Mouse (Mus musculus) MEL (cell line): ENCODE results near the gene Lrrc4. TPM values are rescaled to one million over a fixed set of nuclear protein-coding genes. Genes with fewer than 3 reads are reported as not detected.

ENCODE experiments used
- DNase-seq: peaks from one replicate; pipeline ENCODE4 v3.0.0; 2011; ENCODE audit warnings: low read depth, low spot score
- H3K27ac ChIP-seq: 2 replicates; pipeline ENCODE4 v1.5.1; 2012; ENCODE audit warnings: low read depth, mild to moderate bottlenecking, control low read depth, low read length, moderate library complexity; ENCODE audit not compliant: control insufficient read depth
- H3K27me3 ChIP-seq, 2 experiments: fragments of 150-350 bp in 1 of 2; sonication (generic) in 1 of 2; 2 replicates each; pipeline ENCODE4 v1.6.1; 2012; ENCODE audit warnings: low read length in 2 of 2, mild to moderate bottlenecking in 2 of 2, improper control_type of control experiment in 1 of 2, moderate library complexity in 1 of 2; ENCODE audit not compliant: insufficient read depth in 2 of 2, control insufficient read depth in 1 of 2
- H3K36me3 ChIP-seq, 2 experiments: 2 replicates each; pipeline ENCODE4 v1.6.1; 2012 to 2014; ENCODE audit warnings: low read length in 2 of 2, improper control_type of control experiment in 1 of 2, inconsistent platforms in 1 of 2, mild to moderate bottlenecking in 1 of 2; ENCODE audit not compliant: insufficient read depth in 2 of 2, control insufficient read depth in 1 of 2
- H3K4me1 ChIP-seq, 2 experiments: fragments of 150-350 bp in 1 of 2; sonication (generic) in 1 of 2; 2 replicates each; pipeline ENCODE4 v1.6.1; 2012; ENCODE audit warnings: low read length in 2 of 2, improper control_type of control experiment in 1 of 2, mild to moderate bottlenecking in 1 of 2; ENCODE audit not compliant: insufficient read depth in 2 of 2, control insufficient read depth in 1 of 2
- H3K4me3 ChIP-seq, 2 experiments: fragments of 150-350 bp in 1 of 2; sonication (generic) in 1 of 2; 2 replicates each; pipeline ENCODE4 v1.5.1; 2012; ENCODE audit warnings: low read depth in 2 of 2, low read length in 2 of 2, mild to moderate bottlenecking in 2 of 2, moderate library complexity in 2 of 2, control low read depth in 1 of 2, improper control_type of control experiment in 1 of 2; ENCODE audit not compliant: control insufficient read depth in 1 of 2, insufficient read depth in 1 of 2
- H3K79me2 ChIP-seq: 2 replicates; pipeline ENCODE4 v1.6.1; 2012; ENCODE audit warnings: mild to moderate bottlenecking, low read length, moderate library complexity; ENCODE audit not compliant: control insufficient read depth, poor library complexity, insufficient read depth
- H3K9ac ChIP-seq: 2 replicates; pipeline ENCODE4 v1.6.1; 2012; ENCODE audit warnings: low read depth, mild to moderate bottlenecking, control low read depth, low read length, moderate library complexity; ENCODE audit not compliant: control insufficient read depth, poor library complexity, severe bottlenecking
- H3K9me3 ChIP-seq: fragments of 150-350 bp; sonication (generic); replicated peaks from 2 replicates; pipeline ENCODE4 v1.6.1; 2012; ENCODE audit warnings: mild to moderate bottlenecking, low read length, improper control_type of control experiment, moderate library complexity; ENCODE audit not compliant: insufficient read depth
- CTCF ChIP-seq, 3 experiments: IDR thresholded peaks in 2 of 3; conservative IDR thresholded peaks in 1 of 3; 2 replicates each; pipeline ENCODE4 v1.5.1; 2011 to 2012; ENCODE audit warnings: low read length in 3 of 3, low read depth in 2 of 3, mild to moderate bottlenecking in 2 of 3, improper control_type of control experiment in 1 of 3, inconsistent platforms in 1 of 3, mixed read lengths in 1 of 3, moderate library complexity in 1 of 3; ENCODE audit not compliant: control insufficient read depth in 1 of 3, insufficient read depth in 1 of 3, poor library complexity in 1 of 3, severe bottlenecking in 1 of 3
- EP300 ChIP-seq, 2 experiments: IDR thresholded peaks; 2 replicates each; pipeline ENCODE4 v1.6.1; 2011; ENCODE audit warnings: improper control_type of control experiment in 2 of 2, low read length in 2 of 2, low read depth in 1 of 2, mild to moderate bottlenecking in 1 of 2
- GABPA ChIP-seq: IDR thresholded peaks from 2 replicates; pipeline ENCODE4 v1.6.1; 2012; ENCODE audit warnings: low read depth, mild to moderate bottlenecking, inconsistent platforms, low read length, improper control_type of control experiment, moderate library complexity
- GATA1 ChIP-seq: IDR thresholded peaks from 2 replicates; pipeline ENCODE4 v1.6.1; 2011; ENCODE audit warnings: low read depth, low read length, improper control_type of control experiment
- JUND ChIP-seq: IDR thresholded peaks from 2 replicates; pipeline ENCODE4 v1.6.1; 2011; ENCODE audit warnings: low read depth, mild to moderate bottlenecking, improper control_type of control experiment, low read length
- MXI1 ChIP-seq: IDR thresholded peaks from 2 replicates; pipeline ENCODE4 v1.6.1; 2011; ENCODE audit warnings: mild to moderate bottlenecking, low read depth, low read length, improper control_type of control experiment
- MYC ChIP-seq: IDR thresholded peaks from 2 replicates; pipeline ENCODE4 v1.6.1; 2011; ENCODE audit warnings: low read depth, mild to moderate bottlenecking, low read length, improper control_type of control experiment, moderate library complexity
- NELFE ChIP-seq: IDR thresholded peaks from 2 replicates; pipeline ENCODE4 v1.6.1; 2011; ENCODE audit warnings: low read depth, low read length, improper control_type of control experiment
- NRF1 ChIP-seq: IDR thresholded peaks from 2 replicates; pipeline ENCODE4 v1.6.1; 2014; ENCODE audit warnings: low read depth, mild to moderate bottlenecking, inconsistent platforms, low read length, improper control_type of control experiment, moderate library complexity; ENCODE audit not compliant: poor library complexity, insufficient read depth, severe bottlenecking
- POLR2A ChIP-seq, 2 experiments: IDR thresholded peaks; 2 replicates each; pipeline ENCODE4 v1.6.1; 2011 to 2012; ENCODE audit warnings: low read length in 2 of 2, mild to moderate bottlenecking in 2 of 2, control low read depth in 1 of 2, improper control_type of control experiment in 1 of 2, low read depth in 1 of 2, moderate library complexity in 1 of 2; ENCODE audit not compliant: control insufficient read depth in 1 of 2, insufficient read depth in 1 of 2, poor library complexity in 1 of 2
- POLR2AphosphoS2 ChIP-seq: IDR thresholded peaks from 2 replicates; pipeline ENCODE4 v1.6.1; 2011; ENCODE audit warnings: low read length, improper control_type of control experiment
- POLR2AphosphoS5 ChIP-seq: IDR thresholded peaks from 2 replicates; pipeline ENCODE4 v1.6.1; 2012; ENCODE audit warnings: low read depth, borderline replicate concordance, mild to moderate bottlenecking, inconsistent platforms, low read length, moderate library complexity, mixed read lengths
- RAD21 ChIP-seq: IDR thresholded peaks from 2 replicates; pipeline ENCODE4 v1.6.1; 2011; ENCODE audit warnings: mild to moderate bottlenecking, low read depth, low read length, improper control_type of control experiment
- SMC3 ChIP-seq: IDR thresholded peaks from 2 replicates; pipeline ENCODE4 v1.6.1; 2011; ENCODE audit warnings: low read depth, low read length, improper control_type of control experiment
- TBP ChIP-seq: IDR thresholded peaks from 2 replicates; pipeline ENCODE4 v1.8.0; 2011; ENCODE audit warnings: low read depth, low read length, improper control_type of control experiment
- TCF12 ChIP-seq: IDR thresholded peaks from 2 replicates; pipeline ENCODE4 v1.6.1; 2014; ENCODE audit warnings: low read depth, mild to moderate bottlenecking, inconsistent platforms, low read length, improper control_type of control experiment, moderate library complexity
- UBTF ChIP-seq: IDR thresholded peaks from 2 replicates; pipeline ENCODE4 v1.6.1; 2012; ENCODE audit warnings: low read depth, mild to moderate bottlenecking, inconsistent platforms, low read length, improper control_type of control experiment, moderate library complexity, borderline replicate concordance; ENCODE audit not compliant: insufficient read depth
- ZC3H11A ChIP-seq: IDR thresholded peaks from 2 replicates; pipeline ENCODE4 v1.6.1; 2012; ENCODE audit warnings: low read depth, mild to moderate bottlenecking, inconsistent platforms, low read length, improper control_type of control experiment
- ZKSCAN1 ChIP-seq: IDR thresholded peaks from 2 replicates; pipeline ENCODE4 v1.6.1; 2012; ENCODE audit warnings: low read depth, mild to moderate bottlenecking, inconsistent platforms, low read length, improper control_type of control experiment, moderate library complexity
- ZNF384 ChIP-seq: IDR thresholded peaks from 2 replicates; pipeline ENCODE4 v1.6.1; 2012; ENCODE audit warnings: low read depth, mild to moderate bottlenecking, inconsistent platforms, low read length, improper control_type of control experiment
- polyA plus RNA-seq, 2 experiments: library from polyadenylated mRNA; stranded (reverse) in 1 of 2; unstranded in 1 of 2; fragments of >175 nt in 1 of 2; fragments of >200 nt in 1 of 2; gene quantifications; 2 replicates each; pipeline versions ENCODE4 v1.2.1 to v1.2.4; 2012; ENCODE audit warnings: low replicate concordance in 2 of 2, low read depth in 1 of 2; ENCODE audit not compliant: insufficient read length in 2 of 2, insufficient read depth in 1 of 2, missing spikeins in 1 of 2
- total RNA-seq: library from RNA; depleted of rRNA; stranded (reverse); fragments of 300-350 nt; gene quantifications from 2 replicates; pipeline ENCODE4 v1.2.3, GENCODE M21; 2012

The Lrrc4 gene
- total and polyA plus RNA-seq, 3 experiments, result 0.07 to 0.12 TPM; not detected in 1

- no peak for DNase-seq
- Histone ChIP-seq H3K9me3 (no peaks in the 10 kb centered on the region), H3K4me3 (no peak overlapping the region), H3K27ac (no peak overlapping the region), H3K79me2 (no peaks in the 10 kb centered on the region), H3K4me1 (peaks cover 4 to 8% of the 10 kb centered on the region in 2 experiments; a peak in 3 of 4 replicates), H3K27me3 (no peaks in the 10 kb centered on the region), H3K9ac (no peak overlapping the region), H3K36me3 (peaks cover 12 to 15% of the 10 kb centered on the region in 2 experiments)
- no peak for TF ChIP-seq MYC
- TF ChIP-seq UBTF, result no peak
- no peak for TF ChIP-seq ZC3H11A
- TF ChIP-seq TBP, result no peak
- TF ChIP-seq CTCF (IDR thresholded peaks at IDR 0.05 in 2 of 3, conservative IDR thresholded peaks at IDR 0.05 in 1 of 3; ENCODE audit: control insufficient read depth in 1 of 3, insufficient read depth in 1 of 3, low read depth in 2 of 3, low read length in 3 of 3, poor library complexity in 1 of 3, severe bottlenecking in 1 of 3), result no peak
- TF ChIP-seq JUND, result no peak
These were observed 41.9 kb downstream of the Lrrc4 start for GRCm38 (mm10) chr6:28789685-28790084.

GRCm38 (mm10) chr6:28787133-28787532 is 44.4 kb downstream of the Lrrc4 start:
- Histone ChIP-seq H3K79me2 (no peaks in the 10 kb centered on the region), H3K4me1 (peaks cover 4 to 8% of the 10 kb centered on the region in 2 experiments; a peak in 3 of 4 replicates), H3K36me3 (peaks cover 10 to 15% of the 10 kb centered on the region in 2 experiments)

GRCm38 (mm10) chr6:28785770-28786169 is 45.8 kb downstream of the Lrrc4 start:
- no peak overlapping the region for H3K9ac ChIP-seq
- no peaks in the 10 kb centered on the region for H3K9me3 ChIP-seq
- H3K4me3 ChIP-seq, result no peak overlapping the region
- peaks cover 4 to 8% of the 10 kb centered on the region in 2 experiments; a peak in 3 of 4 replicates for H3K4me1 ChIP-seq
- no peak overlapping the region for H3K27ac ChIP-seq
- DNase-seq, result peak; percentile 60
- H3K79me2 ChIP-seq, result no peaks in the 10 kb centered on the region
- H3K36me3 ChIP-seq, result peaks cover 1 to 15% of the 10 kb centered on the region in 2 experiments; a peak in 3 of 4 replicates
- H3K27me3 ChIP-seq, result no peaks in the 10 kb centered on the region
- TF ChIP-seq EP300 (IDR thresholded peaks at IDR 0.05; ENCODE audit: low read depth in 1 of 2, low read length in 2 of 2) (peak; percentile 51 to 59; a peak in 2 of 4 replicates), TCF12 (0 out of 2 replicates have a peak, but pooled peaks have one; percentile 33), TBP (peak; percentile 89), NELFE (no peak), UBTF (peak; percentile 82; the same call in 1 of the 2 replicates), JUND (no peak), GATA1 (peak; percentile 75)

More at GRCm38 (mm10) chr6:28787133-28787532, 44.4 kb downstream of the Lrrc4 start:
- TF ChIP-seq NRF1 (no peak), MXI1 (no peak), POLR2AphosphoS5 (no peak), GABPA (no peak), GATA1 (no peak), TCF12 (no peak), CTCF (IDR thresholded peaks at IDR 0.05 in 2 of 3, conservative IDR thresholded peaks at IDR 0.05 in 1 of 3; ENCODE audit: control insufficient read depth in 1 of 3, insufficient read depth in 1 of 3, low read depth in 2 of 3, low read length in 3 of 3, poor library complexity in 1 of 3, severe bottlenecking in 1 of 3) (no peak), POLR2AphosphoS2 (no peak), RAD21 (no peak), ZNF384 (no peak), MYC (no peak), POLR2A (IDR thresholded peaks at IDR 0.05; ENCODE audit: control insufficient read depth in 1 of 2, insufficient read depth in 1 of 2, low read depth in 1 of 2, low read length in 2 of 2, poor library complexity in 1 of 2) (no peak), UBTF (no peak), SMC3 (no peak), ZKSCAN1 (no peak), ZC3H11A (no peak)
- no peak overlapping the region for H3K4me3 ChIP-seq
- no peaks in the 10 kb centered on the region for H3K27me3 ChIP-seq
- DNase-seq, result no peak
- H3K9me3 ChIP-seq, result no peaks in the 10 kb centered on the region
- H3K27ac ChIP-seq, result no peak overlapping the region
- H3K9ac ChIP-seq, result no peak overlapping the region
